Mouse (Mus musculus) layer of hippocampus, adult 8-10 months (tissue): ENCODE data around the gene Med10. TPM values are rescaled to one million over a fixed set of nuclear protein-coding genes. Genes with fewer than 3 reads are reported as not detected.

Source experiments
- DNase-seq, 2 experiments: peaks; one replicate each; pipeline ENCODE4 v3.0.0; 2022; ENCODE audit warnings: low spot score in 2 of 2
- total RNA-seq, 4 experiments: library from RNA; stranded (reverse); gene quantifications; 2 replicates each; pipeline ENCODE4 v1.2.4; 2022

Gene Med10
- 10 to 100 TPM; 54.9 to 59.6 (median 56.3) TPM for total RNA-seq

- no peak for DNase-seq
Observed at GRCm38 (mm10) chr13:69802095-69802494, at the start of gene Med10. Gene Med10, plus strand, starts transcription at chr13:69802395.

- DNase-seq = no peak
Observed at GRCm38 (mm10) chr13:69752875-69753274, 49.3 kb upstream of the Med10 start.

GRCm38 (mm10) chr13:69758979-69759378 is 43.2 kb upstream of the Med10 start:
- DNase-seq = no peak

- peak; percentile 82 to 85 for DNase-seq
Observed at GRCm38 (mm10) chr13:69761393-69761792, 40.8 kb upstream of the Med10 start.

- DNase-seq = peak in 1 of 2 experiments; percentile 34
Observed at GRCm38 (mm10) chr13:69764646-69765045, 37.5 kb upstream of the Med10 start.

- DNase-seq = no peak
Observed at GRCm38 (mm10) chr13:69768152-69768551, 34.0 kb upstream of the Med10 start.

- no peak for DNase-seq
Observed at GRCm38 (mm10) chr13:69770538-69771456, 31.4 kb upstream of the Med10 start.

GRCm38 (mm10) chr13:69772358-69772757 is 29.8 kb upstream of the Med10 start:
- DNase-seq = no peak

- DNase-seq = peak; percentile 75 to 80
Observed at GRCm38 (mm10) chr13:69778221-69778620, 24.0 kb upstream of the Med10 start.

- DNase-seq = no peak
Observed at GRCm38 (mm10) chr13:69788704-69789103, 13.5 kb upstream of the Med10 start.

GRCm38 (mm10) chr13:69791814-69792213 is 10.4 kb upstream of the Med10 start:
- no peak for DNase-seq

GRCm38 (mm10) chr13:69792541-69793009 is 9.6 kb upstream of the Med10 start:
- no peak for DNase-seq

- DNase-seq = no peak
Observed at GRCm38 (mm10) chr13:69794808-69795207, 7.4 kb upstream of the Med10 start.

- DNase-seq = peak; percentile 61 to 74
Observed at GRCm38 (mm10) chr13:69809681-69810611, 7.8 kb downstream of the Med10 start.

- DNase-seq = no peak
Observed at GRCm38 (mm10) chr13:69810936-69811680, 8.9 kb downstream of the Med10 start.

GRCm38 (mm10) chr13:69813870-69814269 is 11.7 kb downstream of the Med10 start:
- DNase-seq = no peak

GRCm38 (mm10) chr13:69818306-69818705 is 16.1 kb downstream of the Med10 start:
- DNase-seq = no peak

GRCm38 (mm10) chr13:69821169-69821822 is 19.1 kb downstream of the Med10 start:
- DNase-seq = no peak

- peak in 1 of 2 experiments; percentile 22 for DNase-seq
Observed at GRCm38 (mm10) chr13:69823920-69824637, 21.9 kb downstream of the Med10 start.
